Mouse (Mus musculus): ENCODE measurements around the gene Cldn12. TPM values are rescaled to one million over a fixed set of nuclear protein-coding genes. Genes with fewer than 3 reads are reported as not detected.

Cldn12 gene
- total RNA-seq (2021), result 10 to 100 TPM; 13.6 to 14.2 TPM
- long read RNA-seq, experiment 1, transcript Cldn12-201 (4 exons, 3,597 nt), result major isoform, 10 of 16 reads
- long read RNA-seq, experiment 1, partial matches to known transcripts, result 0 of 16 reads
- long read RNA-seq, experiment 1, other reads (novel, unspliced or antisense), result 3 of 16 reads
- long read RNA-seq, experiment 2, transcript Cldn12-201 (4 exons, 3,597 nt), result major isoform, 9 of 16 reads
- long read RNA-seq, experiment 2, partial matches to known transcripts, result 0 of 16 reads
- long read RNA-seq, experiment 2, other reads (novel, unspliced or antisense), result 4 of 16 reads

DNA sequence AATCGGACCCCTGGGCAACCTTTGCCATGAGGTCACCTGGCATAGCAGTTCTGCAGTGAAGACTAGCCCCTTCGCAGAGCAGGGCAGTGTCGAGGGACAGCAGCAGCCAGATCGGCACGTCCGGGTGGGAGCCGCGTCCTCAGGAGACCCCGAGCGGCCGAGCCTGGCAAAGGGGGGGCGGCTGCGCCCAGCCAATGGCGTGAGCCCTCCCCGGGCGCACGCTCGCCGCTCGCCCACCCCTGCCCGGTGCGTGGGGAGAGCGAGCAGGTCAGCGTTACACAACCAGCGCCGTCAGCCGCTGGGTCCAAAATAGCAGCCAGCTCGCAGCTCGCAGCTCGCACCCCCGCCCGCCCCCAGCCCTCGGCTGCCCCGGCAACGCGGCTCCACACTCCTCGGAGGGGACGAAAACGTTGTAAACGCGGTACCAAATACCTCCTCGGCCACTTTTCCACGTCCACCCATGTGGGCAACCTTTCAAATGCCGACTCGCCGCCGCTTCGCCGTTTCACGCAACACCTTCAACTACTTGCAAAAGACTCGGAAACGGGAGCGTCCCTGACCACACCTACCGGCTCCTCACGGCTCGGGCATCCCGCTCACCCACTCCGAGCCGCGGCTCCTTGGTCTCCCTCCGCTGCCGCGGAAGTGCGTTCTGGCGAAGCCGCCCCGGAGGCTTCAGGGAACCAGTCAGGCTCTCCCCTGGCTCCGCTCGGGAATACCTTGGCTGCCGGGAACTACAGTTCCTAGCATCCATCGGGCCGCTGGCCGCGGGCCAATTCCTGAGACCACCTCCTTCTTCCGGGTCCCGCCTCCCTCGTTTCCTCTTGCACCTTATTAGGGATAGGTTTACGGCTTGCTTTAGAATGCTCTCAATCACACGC lies at the start of gene Cldn12:
Gene Cldn12 (minus strand): TSS at position 763 of the 881 bp plus-strand sequence.
- peak; percentile 99 for DNase-seq

DNA sequence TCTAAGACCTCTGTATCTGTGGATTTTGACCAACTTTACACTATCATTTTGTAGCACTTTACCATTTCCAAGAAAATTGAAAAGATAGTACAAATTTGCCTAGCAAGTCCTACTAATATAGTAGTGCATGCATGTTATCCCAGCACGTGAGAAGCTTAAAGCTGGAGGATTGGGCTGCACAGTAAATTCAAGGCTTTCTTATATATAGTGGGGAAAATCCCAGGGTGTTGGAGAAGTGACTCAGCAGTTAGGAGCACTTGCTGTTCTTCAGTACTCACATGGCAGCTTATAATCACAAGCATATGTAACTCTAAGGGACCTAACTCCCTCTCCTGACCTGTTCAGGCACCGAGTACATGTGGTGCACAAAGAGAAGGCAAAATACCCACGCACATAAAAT lies 47.7 kb upstream of the Cldn12 start:
- DNase-seq, result no peak

DNA sequence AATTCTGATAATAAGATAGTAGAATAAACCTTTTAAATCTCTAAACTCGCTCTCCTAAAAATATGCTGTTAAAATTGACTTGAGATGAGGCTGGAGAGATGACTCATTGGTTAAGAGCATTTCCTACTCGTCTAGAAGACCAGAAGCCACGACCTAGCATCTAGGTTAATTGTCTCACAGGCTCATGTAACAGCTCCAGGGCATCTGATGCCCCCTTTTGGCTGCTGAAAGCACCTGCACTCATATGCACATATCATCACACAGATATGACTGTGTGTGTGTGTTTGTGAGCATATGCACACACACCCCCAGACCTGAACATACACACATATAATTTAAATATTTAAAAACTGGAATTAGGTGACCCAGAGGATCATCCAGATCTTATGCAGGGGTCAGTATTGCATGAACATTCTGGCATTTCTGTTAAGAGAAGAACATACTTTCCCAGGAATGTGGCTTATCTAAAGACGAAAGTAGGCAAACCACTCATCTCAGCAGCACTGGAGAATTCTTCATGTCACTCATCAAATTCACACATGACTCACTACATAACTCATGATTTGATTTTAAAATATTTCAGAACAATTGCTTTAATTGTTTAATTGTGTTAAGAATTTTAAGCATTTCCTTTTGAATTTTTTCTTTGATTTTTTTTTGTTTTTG lies 46.4 kb upstream of the Cldn12 start:
- DNase-seq, result no peak

DNA sequence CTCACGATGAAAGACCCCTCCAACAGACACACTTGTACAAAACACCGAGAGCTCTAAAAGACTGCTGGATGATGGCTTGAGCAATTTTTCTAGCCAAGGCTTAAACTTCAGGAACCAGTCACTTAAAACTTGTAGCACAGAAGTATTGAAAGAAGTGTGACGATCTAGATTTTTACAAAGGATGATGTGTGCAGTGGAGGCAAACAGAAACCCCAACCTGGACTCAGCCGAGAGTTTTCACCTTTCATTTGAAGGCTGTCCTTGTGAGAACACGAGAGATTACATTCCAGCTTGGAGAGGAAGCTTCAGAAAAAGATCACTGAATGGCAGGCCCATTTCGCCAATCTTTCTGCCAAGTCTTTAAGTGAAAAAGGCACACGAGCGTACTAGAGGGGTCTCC lies 45.0 kb upstream of the Cldn12 start:
- DNase-seq, result no peak

DNA sequence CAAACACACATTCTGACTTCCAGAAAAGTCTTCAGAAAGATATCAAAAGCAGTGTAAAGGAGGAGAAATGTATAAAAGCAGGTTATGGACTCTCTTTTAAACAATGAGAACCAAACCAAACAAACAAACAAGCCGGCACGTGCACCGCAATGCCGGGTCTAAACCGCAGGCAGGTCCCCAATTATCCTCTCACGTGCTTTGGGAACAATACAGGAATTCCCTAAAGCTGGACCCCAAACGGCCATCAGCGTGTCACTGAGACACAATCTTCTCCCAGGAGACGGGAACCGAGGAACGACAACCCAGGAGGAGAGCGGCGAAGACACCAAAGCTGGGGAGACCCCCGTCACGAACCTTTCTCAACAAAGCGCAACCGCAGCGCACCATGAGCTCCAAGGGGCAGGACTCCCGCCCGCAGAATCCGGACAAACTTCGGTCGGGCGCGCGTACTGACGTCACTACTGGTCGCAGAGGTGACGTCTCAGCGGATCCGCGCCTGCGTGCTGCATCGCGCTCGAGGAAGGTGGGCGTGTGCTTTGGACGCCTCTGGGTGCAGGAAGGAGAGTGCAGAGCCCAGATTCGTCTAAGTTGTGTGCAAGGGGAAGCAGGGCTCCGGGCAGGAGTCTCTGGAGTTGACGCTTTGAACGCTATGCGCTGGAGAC lies 44.5 kb upstream of the Cldn12 start, which contains the start of gene Gtpbp10:
Gene Gtpbp10 (minus strand): TSS at position 460 of the 662 bp plus-strand sequence.
- peak; percentile 94 for DNase-seq

DNA sequence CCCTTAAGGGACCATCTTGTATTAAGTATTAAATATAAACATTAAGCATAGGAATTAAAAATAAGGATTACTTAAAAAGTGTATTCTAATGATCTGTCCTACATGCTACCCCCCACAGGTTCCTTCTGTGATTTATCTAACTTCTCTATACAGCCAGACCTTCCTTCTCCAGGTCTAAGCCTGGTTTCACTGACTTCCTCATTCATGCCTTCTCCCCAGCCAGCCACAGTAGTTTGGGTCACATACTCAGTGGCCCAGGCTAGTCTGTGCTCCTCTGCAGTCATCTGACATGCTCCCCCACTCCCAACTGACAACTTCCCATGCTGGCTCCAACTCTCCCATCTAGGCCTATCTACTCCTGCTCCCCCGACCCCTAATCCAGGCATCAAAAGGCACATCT lies 36.4 kb upstream of the Cldn12 start:
- DNase-seq, result no peak

DNA sequence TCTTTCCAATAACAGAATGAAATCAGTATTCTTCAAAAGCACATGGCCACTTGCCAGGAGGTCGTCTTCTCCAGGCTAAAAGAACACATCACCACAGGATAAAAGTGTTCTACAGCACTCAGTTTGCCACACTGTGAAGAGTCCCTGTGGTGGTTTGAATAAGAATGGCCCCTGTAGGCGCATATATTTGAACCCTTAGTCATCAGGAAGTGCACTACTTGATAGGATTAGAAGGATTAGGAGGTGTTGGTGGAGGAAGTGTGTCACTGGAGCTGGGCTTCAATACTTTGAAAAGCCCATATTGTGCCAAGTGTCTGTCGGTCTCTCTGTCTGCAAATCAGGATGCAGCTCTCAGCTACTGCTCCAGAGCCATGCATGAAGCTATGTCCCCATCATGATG lies 25.6 kb upstream of the Cldn12 start:
- DNase-seq, result no peak

DNA sequence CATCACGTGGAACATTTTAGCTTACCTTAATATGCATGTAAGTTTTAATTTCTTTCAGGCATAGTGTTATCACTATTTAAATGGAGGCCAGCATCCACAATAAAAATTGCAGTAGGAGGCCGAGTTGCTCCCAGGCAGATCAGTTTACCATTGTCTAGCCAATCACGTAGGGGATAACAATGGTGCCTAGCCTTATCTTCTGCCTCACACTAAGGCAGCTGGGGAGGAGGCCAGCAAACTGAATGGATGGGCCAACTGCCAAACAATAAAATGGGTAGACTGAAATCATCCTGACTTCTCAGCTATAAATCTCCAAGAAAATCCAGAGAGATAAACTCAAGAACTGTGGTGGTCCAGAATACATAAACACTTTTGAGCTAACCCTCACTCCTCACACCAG lies 25.0 kb upstream of the Cldn12 start:
- DNase-seq, result no peak

DNA sequence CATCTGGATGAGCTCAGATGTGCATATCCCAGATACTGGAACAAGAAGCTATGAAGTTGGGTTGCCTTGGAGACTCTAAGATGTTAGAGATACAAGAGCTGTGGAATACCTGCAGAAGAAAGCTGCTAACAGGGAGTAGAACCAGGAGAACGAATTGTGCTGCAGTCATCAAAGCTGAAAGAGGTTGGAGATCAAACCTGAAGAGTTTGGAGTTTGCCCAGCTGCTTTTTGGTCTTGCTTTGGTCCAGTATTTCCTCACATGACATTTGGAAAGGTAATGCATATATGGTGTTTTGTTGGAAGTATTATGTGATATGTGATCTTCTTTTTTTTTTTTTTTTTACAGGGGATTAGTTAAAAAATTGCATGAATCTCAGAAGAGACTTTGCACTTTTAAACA lies 21.4 kb upstream of the Cldn12 start:
- no peak for DNase-seq

DNA sequence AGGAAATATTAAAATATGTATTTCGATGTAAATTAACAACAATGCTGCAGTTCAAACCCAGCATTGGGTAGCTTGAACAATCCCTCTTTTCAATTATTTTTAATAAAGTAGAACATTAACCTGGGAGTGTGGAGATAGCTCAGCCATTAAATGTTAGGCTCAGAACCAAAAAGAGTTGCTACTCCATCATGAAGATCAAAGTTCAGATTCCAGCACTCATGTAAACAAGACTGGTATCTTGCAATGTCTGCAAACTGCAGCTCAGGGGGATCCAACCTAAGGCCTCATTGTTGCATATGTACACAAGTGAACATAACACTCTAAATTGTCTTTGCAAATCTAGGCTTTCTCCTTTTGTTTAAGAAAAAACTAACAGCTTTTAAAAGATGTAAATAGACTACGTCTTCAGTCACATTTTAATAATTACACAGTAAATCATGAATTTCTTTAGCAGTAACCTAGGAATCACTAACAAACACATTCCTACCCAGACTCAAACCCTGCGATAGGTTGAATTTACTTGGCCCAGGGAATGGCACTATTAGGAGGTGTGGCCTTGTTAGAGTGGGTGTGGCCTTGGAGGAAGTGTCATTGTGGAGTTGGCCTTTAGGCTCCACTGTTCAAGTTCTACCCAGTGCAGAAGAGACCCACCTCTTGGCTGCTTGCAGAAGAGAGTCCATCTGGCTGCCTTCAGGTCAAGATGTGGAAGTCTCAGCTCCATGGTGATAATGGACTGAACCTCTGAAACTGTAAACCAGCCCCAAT lies 19.1 kb upstream of the Cldn12 start:
- DNase-seq, result no peak

DNA sequence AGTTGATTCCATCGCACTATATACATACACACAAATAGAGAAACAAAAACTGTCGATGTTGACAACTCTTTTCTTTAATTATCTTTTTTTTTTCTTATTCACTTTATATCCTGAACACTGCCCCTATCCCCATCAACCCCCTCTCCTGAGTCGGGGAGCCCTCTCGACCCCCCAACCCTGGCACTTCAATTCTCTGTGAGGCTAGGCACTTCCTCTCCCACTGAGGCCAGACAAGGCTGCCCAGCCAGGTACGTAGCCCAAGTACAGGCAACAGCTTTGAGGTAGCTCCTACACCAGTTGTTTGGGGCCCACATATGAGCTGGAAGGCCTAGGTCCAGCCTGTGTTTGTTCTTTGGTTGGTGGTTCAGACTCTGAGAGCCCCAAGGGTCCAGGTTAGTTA lies 653 bp upstream of the Cldn12 start:
- no peak for DNase-seq

DNA sequence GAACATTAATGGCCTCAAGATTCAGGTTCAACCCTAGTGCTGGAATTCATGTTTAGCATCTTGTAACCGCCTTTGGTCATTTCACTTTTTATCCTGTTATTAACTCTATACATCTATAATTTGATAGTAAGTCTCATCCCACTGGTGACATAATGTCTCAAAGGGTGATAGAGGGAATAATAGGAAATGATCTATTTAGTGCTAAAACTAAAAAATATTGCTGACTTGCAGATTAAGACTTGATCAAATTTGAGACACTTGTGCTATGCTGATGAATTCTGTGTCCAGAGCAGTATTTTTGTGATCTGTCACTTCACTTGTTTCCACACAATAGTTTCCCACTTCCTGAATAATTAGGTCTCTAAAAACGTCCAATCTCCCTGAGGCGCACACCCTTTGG lies 3.4 kb downstream of the Cldn12 start:
- DNase-seq, result no peak

DNA sequence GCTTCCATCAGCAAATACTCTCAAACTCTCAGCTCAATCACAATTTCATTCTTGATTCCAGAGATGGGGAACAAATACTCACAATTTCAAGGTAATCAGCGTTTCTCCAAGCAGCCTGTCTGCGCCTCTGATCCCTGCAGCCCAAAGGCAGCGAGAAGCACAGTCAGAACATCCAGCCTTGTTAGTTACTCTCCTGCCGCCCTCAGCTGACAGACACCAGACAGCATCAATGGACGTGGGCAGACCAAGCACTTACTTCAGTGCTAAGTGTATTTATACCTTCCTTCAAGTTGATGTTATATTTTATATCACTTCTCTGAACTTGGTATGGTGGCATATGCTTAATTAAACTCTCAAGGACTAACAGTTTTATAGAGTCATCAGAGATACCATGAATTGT lies 3.8 kb downstream of the Cldn12 start:
- no peak for DNase-seq

DNA sequence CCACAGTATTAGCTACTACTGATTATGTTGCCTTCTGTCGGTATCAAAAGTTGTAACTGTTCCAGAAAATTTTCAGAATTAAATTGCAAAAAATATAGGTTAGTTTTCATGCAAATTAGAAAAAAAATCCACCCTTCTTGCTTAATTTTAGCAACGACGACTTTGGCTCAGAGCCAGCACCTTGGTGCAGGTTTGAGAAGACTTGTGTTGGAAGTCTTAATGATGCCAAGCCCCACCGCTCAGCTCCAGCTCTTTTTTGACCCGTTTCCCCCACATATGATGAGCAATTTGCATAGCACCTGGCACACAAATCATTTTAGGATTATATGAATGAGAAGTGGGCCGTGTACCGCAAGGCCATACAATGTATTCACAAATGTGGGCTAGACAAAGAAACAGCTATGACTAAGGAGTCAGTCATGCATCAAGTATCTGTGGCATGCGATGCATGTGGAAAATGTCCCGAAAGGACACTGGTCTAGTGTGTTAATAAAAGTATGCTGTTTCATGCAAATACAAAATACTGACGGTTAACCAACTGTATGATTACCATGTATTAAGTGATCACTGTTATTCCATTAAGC lies 4.4 kb downstream of the Cldn12 start:
- no peak for DNase-seq

DNA sequence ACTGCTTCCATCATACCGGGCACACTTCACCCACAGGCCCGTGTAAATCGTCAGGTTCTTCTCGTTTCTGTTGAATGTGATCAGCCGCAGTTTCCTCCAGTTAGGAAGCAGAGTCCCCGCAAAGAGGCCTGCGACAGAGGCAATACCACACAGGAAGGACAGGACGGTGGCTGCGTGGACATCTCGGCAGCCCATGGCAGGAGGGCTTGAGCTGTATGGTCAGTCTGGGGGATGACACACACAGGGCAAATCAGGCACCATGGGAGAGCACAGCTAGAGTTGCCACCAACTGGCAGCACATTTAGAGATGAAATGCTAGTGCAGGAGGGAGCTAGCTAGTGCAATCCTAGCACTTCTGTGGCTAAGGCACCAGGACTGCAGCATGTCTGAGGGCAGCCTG lies 6.5 kb downstream of the Cldn12 start:
- no peak for DNase-seq

DNA sequence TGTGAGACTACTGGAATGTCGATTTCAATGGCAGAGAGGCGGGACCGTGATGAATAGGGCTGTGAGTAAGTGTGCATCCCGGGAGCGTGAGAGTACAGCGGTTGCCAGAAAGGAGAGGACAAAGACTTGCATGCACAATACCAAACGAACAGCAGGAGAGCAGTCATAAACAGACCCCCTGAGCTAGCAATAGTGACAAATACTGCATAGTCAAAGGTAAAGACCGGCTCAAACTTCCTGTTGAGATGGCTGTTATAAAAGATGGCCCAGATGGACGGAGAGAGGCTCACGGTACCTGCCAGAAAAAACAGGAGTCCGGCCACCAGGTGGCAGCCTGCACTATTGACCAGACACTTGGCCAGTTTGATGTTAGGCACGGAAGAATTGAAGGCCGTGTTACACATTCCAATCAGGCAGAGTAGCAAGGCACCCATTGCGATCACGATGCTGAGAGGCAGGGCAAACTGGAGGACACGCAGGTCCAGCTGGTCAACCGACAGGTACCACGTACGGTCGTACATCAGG lies 7.0 kb downstream of the Cldn12 start:
- DNase-seq, result peak; percentile 65

DNA sequence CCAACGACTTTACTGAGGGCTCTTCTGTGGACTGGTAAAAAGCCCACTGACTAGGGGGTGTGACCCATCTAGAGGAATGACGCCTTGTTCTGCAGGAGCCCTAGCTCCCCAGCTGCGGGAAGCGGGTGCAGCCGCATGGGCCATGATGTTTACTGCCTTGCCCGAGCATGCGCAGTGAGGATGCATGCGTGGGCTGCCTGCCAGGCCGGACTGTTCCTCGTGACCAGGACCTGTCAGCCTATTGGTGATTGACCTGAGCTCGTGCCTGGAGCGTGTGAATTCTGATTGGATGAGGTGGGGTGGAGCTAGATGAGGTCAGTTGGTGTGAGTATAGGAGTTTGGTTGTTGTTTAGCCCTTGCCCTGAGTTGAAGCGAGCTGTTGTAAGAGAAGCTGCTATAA lies 10.3 kb downstream of the Cldn12 start:
- DNase-seq, result no peak

DNA sequence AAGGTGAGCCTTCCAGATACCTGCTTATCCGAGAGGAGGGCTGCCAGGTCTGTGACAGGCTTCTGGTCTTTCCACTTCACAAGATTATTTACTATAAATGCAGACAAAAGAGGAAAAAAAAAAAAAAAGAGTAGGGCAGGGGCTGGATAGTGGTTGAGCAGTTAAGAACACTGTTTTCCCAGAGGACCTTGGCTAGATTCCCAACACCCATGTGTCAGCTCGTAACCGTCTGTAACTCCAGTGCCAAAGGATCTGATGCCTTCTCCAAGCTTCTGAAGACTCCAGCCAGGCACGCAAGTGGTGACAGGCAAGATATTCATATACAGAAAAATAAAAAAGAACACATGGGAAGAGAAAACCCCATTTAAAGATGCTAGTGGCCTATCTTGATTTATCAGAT lies 11.4 kb downstream of the Cldn12 start:
- DNase-seq, result no peak

DNA sequence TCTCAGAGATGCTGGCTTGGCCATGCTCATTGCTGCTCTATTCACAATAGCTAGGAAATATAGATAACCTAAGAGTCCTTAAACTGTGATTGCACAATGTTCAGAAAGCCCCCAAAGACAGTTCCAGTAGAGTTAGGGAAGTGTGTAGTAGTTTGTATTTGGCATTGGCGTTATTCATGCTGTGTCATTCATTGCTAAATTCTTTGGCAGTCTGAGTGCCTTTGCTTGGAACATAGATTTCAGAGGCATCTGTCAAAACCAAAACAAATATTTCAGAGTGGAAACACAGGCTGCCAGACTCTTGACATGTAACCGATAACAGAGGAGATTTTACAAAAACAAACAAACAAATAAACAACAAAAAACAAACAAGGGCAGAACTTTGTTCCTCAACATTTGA lies 13.2 kb downstream of the Cldn12 start:
- DNase-seq, result no peak

DNA sequence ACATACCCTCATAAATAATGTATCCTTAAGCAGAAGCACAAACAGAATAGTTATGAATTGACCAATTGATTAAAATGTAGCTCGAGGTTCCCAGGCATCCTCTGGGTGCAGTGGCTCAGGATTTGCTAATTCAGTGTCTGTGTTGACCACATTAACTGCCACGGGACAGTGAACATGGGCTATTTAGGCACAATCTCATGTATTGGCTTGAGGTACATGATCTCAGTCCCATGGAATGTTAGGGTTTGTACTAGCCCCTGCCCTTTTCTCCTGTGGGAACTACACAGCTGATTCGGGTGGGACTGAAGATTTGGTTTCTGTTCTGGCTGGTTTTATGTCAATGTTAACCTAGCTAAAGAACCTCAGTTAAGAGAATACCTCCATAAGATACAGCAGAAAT lies 18.4 kb downstream of the Cldn12 start:
- no peak for DNase-seq

DNA sequence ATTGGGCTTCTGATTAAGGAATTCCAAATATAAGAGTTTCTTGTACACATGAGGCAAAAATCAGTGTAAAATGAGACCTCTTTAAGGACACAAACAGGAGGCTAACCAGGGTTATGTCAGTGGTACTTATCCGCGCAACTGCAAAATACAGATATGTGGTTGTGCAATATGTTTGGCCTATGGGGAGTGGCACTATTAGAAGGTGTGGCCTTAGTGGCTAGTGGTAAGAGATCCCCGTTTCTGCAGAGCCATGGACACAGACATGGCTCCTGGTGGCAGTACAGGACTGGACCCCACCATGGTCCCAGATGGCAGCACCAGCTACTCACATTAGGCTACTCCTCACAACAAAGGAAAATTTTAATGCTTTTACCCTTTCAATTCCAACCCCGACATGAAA lies 19.7 kb downstream of the Cldn12 start:
- no peak for DNase-seq

Measured in gastrocnemius, postnatal 10 days (tissue).